Mouse (Mus musculus): ENCODE data around the gene Pdk2. TPM values are rescaled to one million over a fixed set of nuclear protein-coding genes. Genes with fewer than 3 reads are reported as not detected.

Pdk2 gene
- polyA plus RNA-seq, 1 experiment from 2014 or later = 94.7 TPM

GRCm38 (mm10) chr11:95036521-95036920, 4.6 kb downstream of the Pdk2 start:
- Histone ChIP-seq H3K9me3 (replicated peaks; ENCODE audit: low read length) (no peaks in the 10 kb centered on the region), H3K36me3 (ENCODE audit: insufficient read depth, low read length) (peaks cover 13% of the 10 kb centered on the region; the same call in 1 of the 2 replicates), H3K9ac (ENCODE audit: low read depth, low read length) (no peak overlapping the region), H3K4me1 (replicated peaks; ENCODE audit: insufficient read depth, low read length) (peaks cover 13% of the 10 kb centered on the region; the same call in 1 of the 2 replicates), H3K27ac (0 out of 2 replicates have a peak overlapping the region, but pooled peaks have one; percentile 2), H3K4me2 (ENCODE audit: low read length) (no peak overlapping the region), H3K27me3 (ENCODE audit: insufficient read depth, low read length) (no peaks in the 10 kb centered on the region), H3K4me3 (replicated peaks; ENCODE audit: low read depth, low read length) (no peak overlapping the region)
- DNase-seq (ENCODE audit: low spot score) (no peak), ATAC-seq (replicated peaks; ENCODE audit: low FRiP score, low read depth) (no peak)
- WGBS = 98% methylated on average over 5 of the region's 5 CpGs
- TF ChIP-seq CTCF (IDR thresholded peaks at IDR 0.05; ENCODE audit: low read depth) = no peak

DNA sequence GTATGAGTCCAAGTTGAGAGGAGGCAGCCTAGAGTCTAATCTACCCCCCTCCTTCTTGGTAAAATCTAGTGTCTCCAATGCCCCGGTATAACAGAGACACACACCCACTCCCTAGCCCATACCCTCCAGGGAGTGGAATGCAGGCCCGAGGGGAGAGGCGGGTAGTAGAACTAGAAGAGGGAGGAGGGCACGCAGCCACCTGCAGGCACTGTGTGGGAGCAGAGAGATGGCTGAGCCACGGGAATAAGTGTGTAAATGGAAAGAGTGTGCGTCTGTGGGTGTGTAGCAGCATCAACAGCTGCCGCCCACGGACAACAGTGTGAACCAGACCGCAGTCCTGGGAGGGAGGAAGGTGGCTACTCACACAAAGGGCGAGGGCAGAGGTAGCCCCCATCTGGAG, 6.3 kb downstream of the Pdk2 start:
- H3K9me3 ChIP-seq (replicated peaks; ENCODE audit: low read length) = no peaks in the 10 kb centered on the region
- no peak for TF ChIP-seq CTCF (IDR thresholded peaks at IDR 0.05; ENCODE audit: low read depth)
- no peak for DNase-seq (ENCODE audit: low spot score)
- ATAC-seq (replicated peaks; ENCODE audit: low FRiP score, low read depth) = no peak
- no peak overlapping the region for H3K27ac ChIP-seq
- H3K4me3 ChIP-seq (replicated peaks; ENCODE audit: low read depth, low read length) = no peak overlapping the region
- no peak overlapping the region for H3K4me2 ChIP-seq (ENCODE audit: low read length)
- H3K27me3 ChIP-seq (ENCODE audit: insufficient read depth, low read length) = no peaks in the 10 kb centered on the region
- H3K4me1 ChIP-seq (replicated peaks; ENCODE audit: insufficient read depth, low read length) = peaks cover 8% of the 10 kb centered on the region; the same call in 1 of the 2 replicates
- H3K9ac ChIP-seq (ENCODE audit: low read depth, low read length) = no peak overlapping the region
- WGBS = 50% methylated on average over 10 of the region's 10 CpGs
- peaks cover 13% of the 10 kb centered on the region; the same call in 1 of the 2 replicates for H3K36me3 ChIP-seq (ENCODE audit: insufficient read depth, low read length)

- H3K4me1 ChIP-seq (replicated peaks; ENCODE audit: insufficient read depth, low read length) = no peaks in the 10 kb centered on the region
- ATAC-seq (replicated peaks; ENCODE audit: low FRiP score, low read depth) = no peak
- no peaks in the 10 kb centered on the region for H3K9me3 ChIP-seq (replicated peaks; ENCODE audit: low read length)
- H3K27me3 ChIP-seq (ENCODE audit: insufficient read depth, low read length) = no peaks in the 10 kb centered on the region
- 73% methylated on average over 14 of the region's 14 CpGs for WGBS
- no peak overlapping the region for H3K4me3 ChIP-seq (replicated peaks; ENCODE audit: low read depth, low read length)
- H3K27ac ChIP-seq = no peak overlapping the region
- TF ChIP-seq CTCF (IDR thresholded peaks at IDR 0.05; ENCODE audit: low read depth) = no peak
- no peak overlapping the region for H3K4me2 ChIP-seq (ENCODE audit: low read length)
- no peak for DNase-seq (ENCODE audit: low spot score)
- H3K36me3 ChIP-seq (ENCODE audit: insufficient read depth, low read length) = peaks cover 13% of the 10 kb centered on the region; the same call in 1 of the 2 replicates
- H3K9ac ChIP-seq (ENCODE audit: low read depth, low read length) = no peak overlapping the region
These were observed 7.5 kb downstream of the Pdk2 start for GRCm38 (mm10) chr11:95033617-95034016.

DNA sequence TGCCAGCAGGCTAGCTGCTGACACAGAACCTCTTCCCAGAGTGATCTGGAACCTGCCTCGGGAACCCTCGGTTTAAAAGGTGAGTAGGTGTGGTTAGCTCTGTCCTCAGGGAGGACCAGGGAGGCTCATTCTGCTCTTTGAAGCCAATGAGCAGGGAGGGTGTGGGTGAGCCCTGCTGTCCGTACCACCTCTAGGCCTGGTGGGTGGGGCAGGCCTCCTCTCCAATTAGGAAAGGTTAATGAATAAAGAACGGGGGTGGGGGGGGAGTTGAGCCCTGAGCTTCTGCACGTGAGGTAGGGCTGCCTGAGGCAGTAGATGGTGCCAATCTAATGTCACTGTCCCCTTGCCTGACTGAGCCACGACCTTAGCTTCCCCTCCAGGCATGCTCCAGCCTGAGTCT, 8.2 kb downstream of the Pdk2 start:
- no peaks in the 10 kb centered on the region for H3K27me3 ChIP-seq (ENCODE audit: insufficient read depth, low read length)
- H3K36me3 ChIP-seq (ENCODE audit: insufficient read depth, low read length) = peaks cover 13% of the 10 kb centered on the region; the same call in 1 of the 2 replicates
- no peak overlapping the region for H3K4me3 ChIP-seq (replicated peaks; ENCODE audit: low read depth, low read length)
- ATAC-seq (replicated peaks; ENCODE audit: low FRiP score, low read depth) (peak; percentile 8; the same call in 1 of the 2 replicates), DNase-seq (ENCODE audit: low spot score) (no peak)
- peak overlapping the region; percentile 31; the same call in 1 of the 2 replicates for H3K27ac ChIP-seq
- WGBS = 25% methylated on average over 6 of the region's 6 CpGs
- H3K9me3 ChIP-seq (replicated peaks; ENCODE audit: low read length) = no peaks in the 10 kb centered on the region
- no peak for TF ChIP-seq CTCF (IDR thresholded peaks at IDR 0.05; ENCODE audit: low read depth)
- no peaks in the 10 kb centered on the region for H3K4me1 ChIP-seq (replicated peaks; ENCODE audit: insufficient read depth, low read length)
- no peak overlapping the region for H3K9ac ChIP-seq (ENCODE audit: low read depth, low read length)
- no peak overlapping the region for H3K4me2 ChIP-seq (ENCODE audit: low read length)

DNA sequence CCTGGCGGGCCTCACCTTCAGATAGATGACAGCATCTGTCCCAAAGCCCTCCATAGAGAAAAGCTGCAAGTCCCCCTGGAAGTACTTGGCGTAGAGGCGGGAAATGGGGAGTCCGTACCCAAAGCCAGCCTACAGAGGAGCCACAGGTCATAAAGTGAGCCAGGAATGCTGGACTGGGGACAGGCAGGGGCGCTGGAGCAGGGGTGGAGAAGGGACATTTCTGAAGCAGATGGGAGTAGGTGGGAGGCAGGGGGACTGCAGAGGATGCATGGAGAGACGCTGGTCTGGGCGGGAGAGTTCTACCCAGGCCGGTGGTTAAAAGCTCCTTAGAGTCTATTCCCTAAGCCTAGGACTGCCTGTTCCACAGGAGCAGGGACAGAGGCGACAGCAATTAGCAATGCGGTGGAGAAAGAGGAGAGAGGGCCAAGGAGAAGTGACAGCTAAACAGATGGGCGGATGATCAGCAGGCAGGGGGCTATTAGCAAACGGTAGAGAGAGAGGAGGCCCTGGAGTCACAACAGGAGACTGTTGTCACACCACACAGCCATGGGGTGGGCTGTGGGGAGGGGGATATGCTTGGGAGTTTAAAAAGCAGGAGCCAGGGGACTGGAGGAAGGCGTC, 13.2 kb downstream of the Pdk2 start:
- Histone ChIP-seq H3K27ac (no peak overlapping the region), H3K4me3 (replicated peaks; ENCODE audit: low read depth, low read length) (no peak overlapping the region), H3K27me3 (ENCODE audit: insufficient read depth, low read length) (no peaks in the 10 kb centered on the region), H3K36me3 (ENCODE audit: insufficient read depth, low read length) (0 out of 2 replicates have a peak, but pooled peaks cover 14% of the 10 kb centered on the region), H3K4me2 (ENCODE audit: low read length) (no peak overlapping the region), H3K9me3 (replicated peaks; ENCODE audit: low read length) (no peaks in the 10 kb centered on the region), H3K4me1 (replicated peaks; ENCODE audit: insufficient read depth, low read length) (peaks cover 21% of the 10 kb centered on the region; the same call in 1 of the 2 replicates), H3K9ac (ENCODE audit: low read depth, low read length) (no peak overlapping the region)
- WGBS = 37% methylated on average over 13 of the region's 13 CpGs
- TF ChIP-seq CTCF (IDR thresholded peaks at IDR 0.05; ENCODE audit: low read depth) = no peak
- no peak for DNase-seq (ENCODE audit: low spot score)
- no peak for ATAC-seq (replicated peaks; ENCODE audit: low FRiP score, low read depth)

DNA sequence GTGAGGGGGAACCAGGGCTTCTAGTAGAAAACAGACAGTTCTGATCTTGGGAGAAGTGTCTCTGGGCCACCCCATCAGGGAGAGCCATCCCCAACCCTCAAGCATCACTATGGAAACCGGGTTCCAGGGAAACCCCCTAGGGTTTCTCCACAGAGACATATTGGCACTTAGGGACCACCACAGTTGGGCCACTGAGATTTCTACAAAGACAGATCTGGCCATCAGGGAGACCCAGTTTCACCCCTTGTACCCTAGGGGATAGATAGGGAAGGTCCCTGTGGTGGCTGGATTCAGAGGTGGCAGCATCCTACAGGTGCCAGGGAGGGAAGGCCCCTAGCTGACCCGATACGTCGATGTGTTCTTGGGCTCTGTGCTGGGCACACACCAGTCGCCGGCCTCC, 14.3 kb downstream of the Pdk2 start:
- no peak overlapping the region for H3K4me2 ChIP-seq (ENCODE audit: low read length)
- no peaks in the 10 kb centered on the region for H3K27me3 ChIP-seq (ENCODE audit: insufficient read depth, low read length)
- H3K4me3 ChIP-seq (replicated peaks; ENCODE audit: low read depth, low read length) = no peak overlapping the region
- 95% methylated on average over 6 of the region's 6 CpGs for WGBS
- no peak for TF ChIP-seq CTCF (IDR thresholded peaks at IDR 0.05; ENCODE audit: low read depth)
- DNase-seq (ENCODE audit: low spot score) (no peak), ATAC-seq (replicated peaks; ENCODE audit: low FRiP score, low read depth) (no peak)
- no peaks in the 10 kb centered on the region for H3K9me3 ChIP-seq (replicated peaks; ENCODE audit: low read length)
- no peak overlapping the region for H3K9ac ChIP-seq (ENCODE audit: low read depth, low read length)
- H3K36me3 ChIP-seq (ENCODE audit: insufficient read depth, low read length) = peaks cover 14% of the 10 kb centered on the region; the same call in 1 of the 2 replicates
- peaks cover 21% of the 10 kb centered on the region; the same call in 1 of the 2 replicates for H3K4me1 ChIP-seq (replicated peaks; ENCODE audit: insufficient read depth, low read length)
- H3K27ac ChIP-seq = no peak overlapping the region

Measured in kidney, postnatal 0 days (tissue).